Mouse (Mus musculus): ENCODE measurements around the gene Numb.

DNA sequence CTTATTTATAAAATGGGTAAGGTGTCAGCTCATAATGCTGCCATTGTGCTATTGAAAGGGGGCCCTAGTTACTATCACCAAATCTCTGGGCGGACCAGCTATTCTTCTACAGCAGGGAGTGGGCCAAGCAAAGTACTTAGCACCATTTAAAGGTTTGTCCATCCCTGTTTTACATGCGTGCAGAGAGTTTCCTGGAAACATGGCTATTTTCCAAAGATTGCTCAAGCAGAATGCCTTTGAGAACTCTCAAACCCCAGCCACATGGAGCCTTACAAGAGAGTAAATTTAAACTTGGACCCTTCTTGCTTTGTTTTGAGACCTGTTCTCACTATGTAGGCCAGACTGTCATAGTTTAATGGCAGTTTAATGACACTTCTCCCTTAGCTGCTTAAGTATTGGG lies 4.3 kb upstream of the Numb start:
- no peak for TF ChIP-seq POU5F1 (IDR thresholded peaks at IDR 0.05; ENCODE audit: borderline replicate concordance, low read length)
- no peak for TF ChIP-seq CTCF (conservative IDR thresholded peaks at IDR 0.05; ENCODE audit: low read length)

Data from E14TG2a.4 (cell line).